Mouse (Mus musculus) ES-E14 (cell line): ENCODE data around the gene Prokr2. TPM values are rescaled to one million over a fixed set of nuclear protein-coding genes. Genes with fewer than 3 reads are reported as not detected.

Source experiments
- DNase-seq: peaks from one replicate; pipeline ENCODE4 v3.0.0-alpha.2; 2013; ENCODE audit warnings: low read depth, low spot score
- H3K27ac ChIP-seq: 2 replicates; pipeline ENCODE4 v1.5.1; 2012; ENCODE audit warnings: low read depth, mild to moderate bottlenecking, low read length, moderate library complexity, mixed read lengths; ENCODE audit not compliant: poor library complexity, insufficient read depth, severe bottlenecking
- H3K36me3 ChIP-seq: 2 replicates; pipeline ENCODE4 v1.6.1; 2012; ENCODE audit warnings: mild to moderate bottlenecking, low read length, moderate library complexity, mixed read lengths; ENCODE audit not compliant: control insufficient read depth, poor library complexity, insufficient read depth, severe bottlenecking
- H3K4me1 ChIP-seq, 2 experiments: fragments of 150-350 bp in 1 of 2; sonication (generic) in 1 of 2; 2 replicates each; pipeline ENCODE4 v1.6.1; 2012; ENCODE audit warnings: low read length in 2 of 2, mild to moderate bottlenecking in 1 of 2, mixed read lengths in 1 of 2; ENCODE audit not compliant: control insufficient read depth in 2 of 2, insufficient read depth in 2 of 2, poor library complexity in 1 of 2
- H3K4me3 ChIP-seq, 2 experiments: fragments of 150-350 bp in 1 of 2; sonication (generic) in 1 of 2; 2 replicates each; pipeline ENCODE4 v1.5.1; 2012; ENCODE audit warnings: low read length in 2 of 2, low read depth in 1 of 2, mild to moderate bottlenecking in 1 of 2, mixed read lengths in 1 of 2; ENCODE audit not compliant: insufficient read depth in 1 of 2, poor library complexity in 1 of 2, severe bottlenecking in 1 of 2
- H3K9ac ChIP-seq: 2 replicates; pipeline ENCODE4 v1.6.1; 2012; ENCODE audit warnings: low read depth, mild to moderate bottlenecking, low read length, mixed read lengths; ENCODE audit not compliant: poor library complexity, insufficient read depth, severe bottlenecking
- H3K9me3 ChIP-seq: fragments of 150-350 bp; sonication (generic); 2 replicates; pipeline ENCODE4 v1.6.1; 2012; ENCODE audit warnings: low read depth, mild to moderate bottlenecking, low read length; ENCODE audit not compliant: control insufficient read depth, insufficient read depth
- CHD2 ChIP-seq: IDR thresholded peaks from 2 replicates; pipeline ENCODE4 v1.6.1; 2014; ENCODE audit warnings: mild to moderate bottlenecking, low read depth, low read length, inconsistent platforms
- HCFC1 ChIP-seq: IDR thresholded peaks from 2 replicates; pipeline ENCODE4 v1.6.1; 2012; ENCODE audit warnings: low read length, inconsistent platforms, borderline replicate concordance; ENCODE audit not compliant: insufficient read depth
- MAFK ChIP-seq: IDR thresholded peaks from 2 replicates; pipeline ENCODE4 v1.6.1; 2014; ENCODE audit warnings: mild to moderate bottlenecking, low read depth, low read length, inconsistent platforms; ENCODE audit not compliant: insufficient read depth
- ZC3H11A ChIP-seq: IDR thresholded peaks from 2 replicates; pipeline ENCODE4 v1.6.1; 2012; ENCODE audit warnings: low read depth, mild to moderate bottlenecking, inconsistent platforms, low read length, borderline replicate concordance
- ZNF384 ChIP-seq: IDR thresholded peaks from 2 replicates; pipeline ENCODE4 v1.6.1; 2012; ENCODE audit warnings: low read depth, low read length, inconsistent platforms
- in situ Hi-C, 2 experiments: fragments of 600-800 bp; cut with MboI; formaldehyde crosslinking; loops; one replicate each; pipeline ENCODE4 v1.15.1; 2025; ENCODE audit warnings: low sequenced_read_pairs in 2 of 2, inconsistent platforms in 1 of 2; ENCODE audit not compliant: unreplicated experiment in 2 of 2
- total RNA-seq: library from RNA; depleted of rRNA; stranded (reverse); fragments of 300-350 nt; gene quantifications from 2 replicates; pipeline ENCODE4 v1.2.3, GENCODE M21; 2012

The Prokr2 gene
- total RNA-seq, 1 experiment, result 0.22 TPM

GRCm38 (mm10) chr2:132298250-132298649 is 87.0 kb downstream of the Prokr2 start:
- Histone ChIP-seq H3K4me3 (no peak overlapping the region), H3K9me3 (no peaks in the 10 kb centered on the region), H3K27ac (no peak overlapping the region), H3K4me1 (no peaks in the 10 kb centered on the region), H3K36me3 (peaks cover 78% of the 10 kb centered on the region), H3K9ac (no peak overlapping the region)
- TF ChIP-seq ZNF384 (no peak), HCFC1 (no peak), MAFK (no peak), CHD2 (no peak), ZC3H11A (no peak)
- no peak for DNase-seq
- in situ Hi-C loops, result no loop called here

DNA sequence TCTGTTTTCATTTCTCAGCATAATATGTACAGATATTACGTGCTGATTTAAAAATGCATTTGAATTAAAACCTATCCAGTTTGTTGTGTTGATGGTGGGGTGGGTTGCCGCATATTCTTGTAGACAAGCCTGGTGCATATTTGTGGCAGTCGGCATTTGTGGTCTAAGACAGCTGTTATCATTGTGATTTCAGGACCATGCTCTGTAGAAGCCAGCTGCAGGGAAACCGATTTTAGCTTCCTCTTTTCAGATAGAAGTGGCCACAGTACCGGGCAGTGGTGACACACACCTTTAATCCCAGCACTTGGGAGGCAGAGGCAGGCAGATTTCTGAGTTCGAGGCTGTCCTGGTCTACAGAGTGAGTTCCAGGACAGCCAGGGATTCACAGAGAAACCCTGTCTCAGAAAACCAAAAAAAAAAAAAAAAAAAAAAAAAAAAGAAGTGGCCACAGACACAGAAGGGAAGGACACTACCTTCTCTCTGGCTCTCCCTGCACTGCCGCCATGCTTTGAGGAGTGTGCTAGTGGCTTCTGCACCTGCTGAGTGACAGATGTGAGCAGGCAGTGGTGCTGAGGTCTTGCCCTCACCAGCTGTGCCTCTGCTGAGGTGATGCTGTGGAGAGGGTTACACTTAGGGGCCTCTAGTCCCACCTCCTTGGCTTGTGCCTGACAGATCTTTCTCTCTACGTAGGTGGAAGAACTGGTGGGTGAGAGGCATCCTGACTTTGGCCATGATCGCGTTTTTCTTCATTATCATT is 91.4 kb downstream of the Prokr2 start:
- Histone ChIP-seq H3K27ac (no peak overlapping the region), H3K36me3 (peaks cover 56% of the 10 kb centered on the region), H3K9ac (no peak overlapping the region), H3K4me1 (peaks cover 2 to 18% of the 10 kb centered on the region in 2 experiments; a peak in 2 of 4 replicates), H3K9me3 (no peaks in the 10 kb centered on the region), H3K4me3 (no peak overlapping the region)
- in situ Hi-C loops, result no loop called here
- TF ChIP-seq MAFK, result no peak
- no peak for TF ChIP-seq ZNF384
- no peak for TF ChIP-seq ZC3H11A
- no peak for TF ChIP-seq HCFC1
- TF ChIP-seq CHD2, result no peak
- no peak for DNase-seq

- no peak for DNase-seq
- no peak for TF ChIP-seq CHD2
- no peak for TF ChIP-seq ZNF384
- no peak for TF ChIP-seq MAFK
- TF ChIP-seq HCFC1, result no peak
- TF ChIP-seq ZC3H11A, result no peak
- no peaks in the 10 kb centered on the region for H3K9me3 ChIP-seq
- no peak overlapping the region for H3K4me3 ChIP-seq
- no peak overlapping the region for H3K27ac ChIP-seq
- in situ Hi-C loops, result no loop called here
- H3K9ac ChIP-seq, result no peak overlapping the region; the same call in 1 of the 2 replicates
- peaks cover 41% of the 10 kb centered on the region for H3K36me3 ChIP-seq
- peaks cover 2 to 18% of the 10 kb centered on the region in 2 experiments; a peak in 2 of 4 replicates for H3K4me1 ChIP-seq
Measured at GRCm38 (mm10) chr2:132292083-132292482, 93.2 kb downstream of the Prokr2 start.

- Histone ChIP-seq H3K4me3 (no peak overlapping the region), H3K27ac (no peak overlapping the region), H3K36me3 (peaks cover 35% of the 10 kb centered on the region), H3K9ac (peak overlapping the region; percentile 28; the same call in 1 of the 2 replicates), H3K4me1 (peaks cover 2 to 18% of the 10 kb centered on the region in 2 experiments; a peak in 2 of 4 replicates), H3K9me3 (no peaks in the 10 kb centered on the region)
- no peak for DNase-seq
- TF ChIP-seq ZC3H11A, result no peak
- no peak for TF ChIP-seq HCFC1
- TF ChIP-seq MAFK, result no peak
- TF ChIP-seq CHD2, result no peak
- no peak for TF ChIP-seq ZNF384
- in situ Hi-C loops, result no loop called here
Measured at GRCm38 (mm10) chr2:132291265-132291664, 94.0 kb downstream of the Prokr2 start.
